In genomic region chr8:88495071-88495805, GRCm38 (mm10) we compare ENCODE assay signal across 9 mouse cellular contexts. TPM values are rescaled to one million over a fixed set of nuclear protein-coding genes. Genes with fewer than 3 reads are reported as not detected.
DNase-seq lines count a peak whose midpoint lies in the region; ATAC-seq and TF ChIP-seq lines count a peak whose summit lies in the region.
"Had no signal": no experiment of that assay in that cellular context is flagged by ENCODE, and none has a peak within 500 bp of the region (broad histone marks: within the 10 kb centered on the region; RNA-seq: fewer than 3 reads in every experiment).

No protein-coding gene starts in this region.

- no peak overlapping the region for H3K27ac ChIP-seq in lung, postnatal 0 days (ENCODE audit: low read length)
- H3K27ac ChIP-seq in midbrain, embryonic 16.5 days (ENCODE audit: low read length): peak overlapping the region; percentile 73
- no peak overlapping the region for H3K27ac ChIP-seq in liver, embryonic 11.5 days (ENCODE audit: low read depth, low read length)

- no peak for TF ChIP-seq CTCF in lung, postnatal 0 days (IDR thresholded peaks at IDR 0.05)

- TF ChIP-seq EP300 in lung, postnatal 0 days (IDR thresholded peaks at IDR 0.05): no peak

- DNase-seq in adrenal gland, adult 2 months: peak; percentile 15
- DNase-seq in adrenal gland, adult 8-10 months: no peak
- peak; percentile 34 for DNase-seq in lung, postnatal 0 days (ENCODE audit: low spot score)
- no peak for DNase-seq in lung, postnatal 14 days
- DNase-seq in layer of hippocampus, adult 8-10 months (ENCODE audit: low spot score in 2 of 2): peak; percentile 53 to 67
- no peak for DNase-seq in liver, embryonic 11.5 days (ENCODE audit: low spot score)

- no peak overlapping the region for H3K9ac ChIP-seq in lung, postnatal 0 days (replicated peaks; ENCODE audit: low read depth)
- H3K9ac ChIP-seq in midbrain, embryonic 16.5 days (ENCODE audit: low read depth, low read length): peak overlapping the region; percentile 31; the same call in 1 of the 2 replicates
- no peak overlapping the region for H3K9ac ChIP-seq in liver, embryonic 11.5 days (ENCODE audit: low read depth, low read length)

- H3K4me3 ChIP-seq in lung, postnatal 0 days (ENCODE audit: low read depth, low read length): no peak overlapping the region
- peak overlapping the region; percentile 21 for H3K4me3 ChIP-seq in midbrain, embryonic 16.5 days (ENCODE audit: low read depth, low read length)
- no peak overlapping the region for H3K4me3 ChIP-seq in liver, embryonic 11.5 days (ENCODE audit: low read depth, low read length)

- H3K36me3 ChIP-seq in lung, postnatal 0 days (ENCODE audit: insufficient read depth, low read length): no peaks in the 10 kb centered on the region
- no peaks in the 10 kb centered on the region for H3K36me3 ChIP-seq in midbrain, embryonic 16.5 days (ENCODE audit: control insufficient read depth, insufficient read depth, low read length)
- H3K36me3 ChIP-seq in liver, embryonic 11.5 days (ENCODE audit: control insufficient read depth, insufficient read depth, low read length): no peaks in the 10 kb centered on the region

- 14% methylated on average over 11 of the region's 11 CpGs for WGBS in lung, postnatal 0 days
- WGBS in midbrain, embryonic 16.5 days: 3% methylated on average over 11 of the region's 11 CpGs
- 30% methylated on average over 11 of the region's 11 CpGs for WGBS in liver, embryonic 11.5 days

- ATAC-seq in lung, postnatal 0 days: 0 out of 2 replicates have a peak, but pooled peaks have one; percentile 28
- ATAC-seq in midbrain, embryonic 16.5 days: peak; percentile 86
- no peak for ATAC-seq in monocyte, adult 5-6 weeks (replicated peaks; ENCODE audit: insufficient number of reproducible peaks, low FRiP score, low TSS enrichment, poor library complexity, severe bottlenecking)
- no peak for ATAC-seq in liver, embryonic 11.5 days (replicated peaks; ENCODE audit: low FRiP score)

- no peaks in the 10 kb centered on the region for H3K27me3 ChIP-seq in lung, postnatal 0 days (replicated peaks; ENCODE audit: insufficient read depth, low read length)
- H3K27me3 ChIP-seq in midbrain, embryonic 16.5 days (ENCODE audit: control insufficient read depth, insufficient read depth, low read depth, low read length): no peaks in the 10 kb centered on the region
- H3K27me3 ChIP-seq in liver, embryonic 11.5 days (replicated peaks; ENCODE audit: control insufficient read depth, insufficient read depth, low read length): no peaks in the 10 kb centered on the region

- no peaks in the 10 kb centered on the region for H3K9me3 ChIP-seq in lung, postnatal 0 days (ENCODE audit: low read length)
- no peaks in the 10 kb centered on the region for H3K9me3 ChIP-seq in midbrain, embryonic 16.5 days (replicated peaks; ENCODE audit: control insufficient read depth, low read length, poor library complexity, severe bottlenecking)
- H3K9me3 ChIP-seq in liver, embryonic 11.5 days (ENCODE audit: control insufficient read depth, low read length): no peaks in the 10 kb centered on the region

- H3K4me2 ChIP-seq in lung, postnatal 0 days (replicated peaks; ENCODE audit: low read depth, low read length): no peak overlapping the region
- peak overlapping the region; percentile 53 for H3K4me2 ChIP-seq in midbrain, embryonic 16.5 days (ENCODE audit: low read length)
- no peak overlapping the region for H3K4me2 ChIP-seq in liver, embryonic 11.5 days

- H3K4me1 ChIP-seq in lung, postnatal 0 days (ENCODE audit: insufficient read depth, low read depth, low read length): no peaks in the 10 kb centered on the region
- H3K4me1 ChIP-seq in midbrain, embryonic 16.5 days (ENCODE audit: control insufficient read depth, insufficient read depth, low read length): peaks cover 8% of the 10 kb centered on the region
- no peaks in the 10 kb centered on the region for H3K4me1 ChIP-seq in liver, embryonic 11.5 days (replicated peaks; ENCODE audit: control insufficient read depth, insufficient read depth, low read length)

RNA-seq across cellular contexts. Expression of gene Nkd1, which starts 25.9 kb away (rescaled TPM):
- total RNA-seq in adrenal gland, adult 2 months (2021): 10 to 100 TPM; 43.5 to 53.9 TPM
- polyA plus RNA-seq in adrenal gland, adult 2 months (2012; rRNA removed): 56.8 and 62.0 TPM in 2 replicates
- 10 to 100 TPM; 38.0 to 56.5 (median 46.5) TPM for total RNA-seq in adrenal gland, adult 8-10 months (2022)
- polyA plus RNA-seq in lung, postnatal 0 days (2015; fragmentation: Nextera tagmentation; extraction: Ambion mirVana): 113 and 123 TPM in 2 replicates
- 10 to 100 TPM in 2 of 4 experiments, 1 to 10 TPM in 2; 8.1 to 11.3 (median 9.2) TPM for total RNA-seq in layer of hippocampus, adult 8-10 months (2022)
- 53.9 and 66.7 TPM in 2 replicates for polyA plus RNA-seq in midbrain, embryonic 16.5 days (2015; fragmentation: Nextera tagmentation; extraction: Ambion mirVana)
- total RNA-seq in monocyte, adult 5-6 weeks (2017): 0.85 to 1.2 TPM in 2 of 3 replicates, not detected in the other
- 9.5 and 12.7 TPM in 2 replicates for polyA plus RNA-seq in liver, embryonic 11.5 days (2014; fragmentation: Nextera tagmentation; extraction: Ambion mirVana)
- total RNA-seq: hematopoietic stem cell, adult 5-6 weeks had no signal

Comparison
In these comparisons a context has a peak if more than half of its experiments do, and no peak if none do; other contexts are left out.
1. DNase-seq: peak in adrenal gland, adult 2 months (single experiment), lung, postnatal 0 days (single experiment) and layer of hippocampus, adult 8-10 months (2 of 2); none in adrenal gland, adult 8-10 months (single experiment), lung, postnatal 14 days (single experiment) and liver, embryonic 11.5 days (single experiment).
2. ATAC-seq: peak in lung, postnatal 0 days (single experiment) and midbrain, embryonic 16.5 days (single experiment); none in monocyte, adult 5-6 weeks (single experiment) and liver, embryonic 11.5 days (single experiment).